Mouse (Mus musculus) kidney, embryonic 15.5 days (tissue): ENCODE results near the gene Skiv2l. TPM values are rescaled to one million over a fixed set of nuclear protein-coding genes. Genes with fewer than 3 reads are reported as not detected.

ENCODE experiments used
- ATAC-seq: fragments of 200-750 bp; cut with Nextera tagmentation; replicated peaks from 2 replicates; pipeline ENCODE4 v1.8.0; 2017; ENCODE audit warnings: moderate TSS enrichment; ENCODE audit not compliant: low FRiP score
- H3K27ac ChIP-seq: fragments of 300-500 bp; sonication (generic); 2 replicates; pipeline ENCODE4 v1.5.1; 2015; ENCODE audit warnings: mild to moderate bottlenecking, inconsistent platforms
- H3K27me3 ChIP-seq: fragments of 300-500 bp; sonication (generic); 2 replicates; pipeline ENCODE4 v1.6.1; 2015; ENCODE audit warnings: inconsistent platforms
- H3K36me3 ChIP-seq: fragments of 300-500 bp; sonication (generic); 2 replicates; pipeline ENCODE4 v1.6.1; 2015; ENCODE audit warnings: inconsistent platforms
- H3K4me1 ChIP-seq: fragments of 300-500 bp; sonication (generic); 2 replicates; pipeline ENCODE4 v1.6.1; 2015; ENCODE audit warnings: inconsistent platforms
- H3K4me2 ChIP-seq: fragments of 300-500 bp; sonication (generic); 2 replicates; pipeline ENCODE4 v1.6.1; 2015; ENCODE audit warnings: moderate library complexity, mild to moderate bottlenecking, inconsistent platforms
- H3K4me3 ChIP-seq: fragments of 300-500 bp; sonication (generic); replicated peaks from 2 replicates; pipeline ENCODE4 v1.5.1; 2015; ENCODE audit warnings: mild to moderate bottlenecking, inconsistent platforms
- H3K9ac ChIP-seq: fragments of 300-500 bp; sonication (generic); 2 replicates; pipeline ENCODE4 v1.6.1; 2015; ENCODE audit warnings: mild to moderate bottlenecking, inconsistent platforms
- H3K9me3 ChIP-seq: fragments of 300-500 bp; sonication (generic); replicated peaks from 2 replicates; pipeline ENCODE4 v1.6.1; 2016; ENCODE audit warnings: inconsistent platforms
- WGBS: fragments of 180-500 bp; shearing (Covaris S2); methylation state at CpG from one replicate; pipeline ENCODE4 v1.1.7; 2015; ENCODE audit warnings: mixed read lengths; 5-methylcytosine and 5-hydroxymethylcytosine counted together
- microRNA-seq: library from miRNA; unstranded; fragments of <30 nt; microRNA quantifications from one replicate; pipeline ENCODE4, GENCODE M21; 2016
- polyA plus RNA-seq: library from polyadenylated mRNA; unstranded; fragments of >200 nt; fragmentation: Nextera tagmentation; extraction: Ambion mirVana; gene quantifications from 2 replicates; pipeline ENCODE4 v1.2.1, GENCODE M21; 2015

The Skiv2l gene
- polyA plus RNA-seq, 1 experiment from 2014 or later, result 53.1 TPM

- Histone ChIP-seq H3K4me2 (no peak overlapping the region), H3K9ac (no peak overlapping the region), H3K9me3 (0 out of 2 replicates have a peak, but pooled peaks cover 7% of the 10 kb centered on the region), H3K4me3 (no peak overlapping the region), H3K27ac (no peak overlapping the region), H3K36me3 (no peaks in the 10 kb centered on the region), H3K4me1 (no peaks in the 10 kb centered on the region), H3K27me3 (no peaks in the 10 kb centered on the region)
- 86% methylated on average over 10 of the region's 10 CpGs for WGBS
- no peak for ATAC-seq
These were observed 55.0 kb downstream of the Skiv2l start for GRCm38 (mm10) chr17:34795016-34795415.

Small RNA genes within 50 kb of the gene (microRNA-seq; reads per million reads assigned to microRNA genes)
- gene Mir6970, result not detected
- 1.5 reads per million, percentile 2 among the genes with 10 or more reads in this experiment for gene Mir6971
- gene Mir6972, result not detected

Other genes starting within 250 kb of the Skiv2l start
- 166 and 168 TPM in 2 replicates for gene Rnf5, start 246.5 kb downstream of the Skiv2l start, polyA plus RNA-seq
- 60.8 and 72.2 TPM in 2 replicates for gene Agpat1, start 245.9 kb downstream of the Skiv2l start, polyA plus RNA-seq
- 3.5 and 4.4 TPM in 2 replicates for gene Egfl8, start 234.2 kb downstream of the Skiv2l start, polyA plus RNA-seq
- 36.5 and 39.1 TPM in 2 replicates for gene Ppt2, start 221.7 kb downstream of the Skiv2l start, polyA plus RNA-seq
- 0.24 and 0.35 TPM in 2 replicates for gene Prrt1, start 220.7 kb downstream of the Skiv2l start, polyA plus RNA-seq
- 17.2 and 18.4 TPM in 2 replicates for gene Fkbpl, start 205.4 kb downstream of the Skiv2l start, polyA plus RNA-seq
- 86.2 and 98.2 TPM in 2 replicates for gene Atf6b, start 203.1 kb downstream of the Skiv2l start, polyA plus RNA-seq
- gene Tnxb, start 179.7 kb downstream of the Skiv2l start, polyA plus RNA-seq, result 0.35 and 0.75 TPM in 2 replicates
- 0.73 and 2.0 TPM in 2 replicates for gene C4b, start 106.3 kb downstream of the Skiv2l start, polyA plus RNA-seq
- 11.1 and 45.4 TPM in 2 replicates for gene Cyp21a1, start 45.6 kb downstream of the Skiv2l start, polyA plus RNA-seq
- gene Stk19, start 13.3 kb downstream of the Skiv2l start, polyA plus RNA-seq, result 29.4 and 29.6 TPM in 2 replicates
- gene Dxo, start 13.2 kb downstream of the Skiv2l start, polyA plus RNA-seq, result 62.7 and 73.0 TPM in 2 replicates
- gene Nelfe, start 181 bp upstream of the Skiv2l start, polyA plus RNA-seq, result 101 and 116 TPM in 2 replicates
- gene Cfb, start 12.3 kb upstream of the Skiv2l start, polyA plus RNA-seq, result 12.1 and 13.3 TPM in 2 replicates
- gene Zbtb12, start 29.3 kb upstream of the Skiv2l start, polyA plus RNA-seq, result 5.0 TPM in 2 replicates
- gene Gm20547, start 31.8 kb upstream of the Skiv2l start, polyA plus RNA-seq, result not detected in 2 replicates
- 2.6 and 3.6 TPM in 2 replicates for gene C2, start 48.1 kb upstream of the Skiv2l start, polyA plus RNA-seq
- 80.1 and 93.7 TPM in 2 replicates for gene Ehmt2, start 48.3 kb upstream of the Skiv2l start, polyA plus RNA-seq
- 12.4 and 13.0 TPM in 2 replicates for gene Slc44a4, start 64.3 kb upstream of the Skiv2l start, polyA plus RNA-seq
- gene Neu1, start 81.0 kb upstream of the Skiv2l start, polyA plus RNA-seq, result 33.7 and 37.0 TPM in 2 replicates
- gene Hspa1b, start 109.0 kb upstream of the Skiv2l start, polyA plus RNA-seq, result 0.49 and 0.53 TPM in 2 replicates
- gene Gm20481, start 119.7 kb upstream of the Skiv2l start, polyA plus RNA-seq, result not detected in 2 replicates
- 7.8 and 8.4 TPM in 2 replicates for gene Hspa1a, start 121.9 kb upstream of the Skiv2l start, polyA plus RNA-seq
- gene Hspa1l, start 122.5 kb upstream of the Skiv2l start, polyA plus RNA-seq, result 0.81 and 1.6 TPM in 2 replicates
- 229 and 231 TPM in 2 replicates for gene Lsm2, start 131.7 kb upstream of the Skiv2l start, polyA plus RNA-seq
- gene Vars, start 150.8 kb upstream of the Skiv2l start, polyA plus RNA-seq, result 128 and 140 TPM in 2 replicates
- 0.19 and 0.29 TPM in 2 replicates for gene Vwa7, start 166.4 kb upstream of the Skiv2l start, polyA plus RNA-seq
- gene Sapcd1, start 177.8 kb upstream of the Skiv2l start, polyA plus RNA-seq, result 6.2 and 6.8 TPM in 2 replicates
- 5.2 and 5.4 TPM in 2 replicates for gene Msh5, start 196.5 kb upstream of the Skiv2l start, polyA plus RNA-seq
- gene Clic1, start 199.8 kb upstream of the Skiv2l start, polyA plus RNA-seq, result 300 and 320 TPM in 2 replicates
- 324 and 356 TPM in 2 replicates for gene Ddah2, start 208.8 kb upstream of the Skiv2l start, polyA plus RNA-seq
- gene Ly6g6c, start 215.2 kb upstream of the Skiv2l start, polyA plus RNA-seq, result 1.6 TPM in 1 of 2 replicates, not detected in the other
- gene Mpig6b, start 216.0 kb upstream of the Skiv2l start, polyA plus RNA-seq, result 0.41 and 0.52 TPM in 2 replicates
- gene Ly6g6e, start 226.7 kb upstream of the Skiv2l start, polyA plus RNA-seq, result 1.2 and 1.6 TPM in 2 replicates
- 5.0 and 6.0 TPM in 2 replicates for gene Ly6g6d, start 227.9 kb upstream of the Skiv2l start, polyA plus RNA-seq
- not detected in 2 replicates for gene Ly6g6f, start 235.4 kb upstream of the Skiv2l start, polyA plus RNA-seq
- 94.7 and 103 TPM in 2 replicates for gene Abhd16a, start 239.1 kb upstream of the Skiv2l start, polyA plus RNA-seq